Mouse (Mus musculus): Measurements from ENCODE around the gene Alb. TPM values are rescaled to one million over a fixed set of nuclear protein-coding genes. Genes with fewer than 3 reads are reported as not detected.

Alb gene
- polyA plus RNA-seq, 1 experiment from 2014 or later: not detected

- in situ Hi-C loops (cut with MboI; ENCODE audit: low pct_unique_long_range_greater_than_20kb): no loop called here
- DNase-seq (ENCODE audit: low read depth, low spot score) (no peak), ATAC-seq (no peak)
- ChIA-PET POLR2A (no interaction called here), CTCF (interaction anchor here (1.3 kb wide), 2 partner anchors 10 to 12 kb away, joined by 3 read pairs; no protein-coding TSS in a partner anchor)
- peaks cover 10% of the 10 kb centered on the region for H3K27me3 ChIP-seq
- no peak for TF ChIP-seq CTCF (IDR thresholded peaks at IDR 0.05)
Measured at GRCm38 (mm10) chr5:90512288-90512955, 51.7 kb downstream of the Alb start.

- in situ Hi-C loops (cut with MboI; ENCODE audit: low pct_unique_long_range_greater_than_20kb): no loop called here
- ATAC-seq (no peak), DNase-seq (ENCODE audit: low read depth, low spot score) (no peak)
- CTCF ChIA-PET: interaction anchor here (1.4 to 2.2 kb wide), 3 partner anchors 10 to 15 kb away, joined by 3 to 9 read pairs (median 6); no protein-coding TSS in a partner anchor
- H3K27me3 ChIP-seq: peaks cover 5% of the 10 kb centered on the region
- TF ChIP-seq CTCF (IDR thresholded peaks at IDR 0.05): no peak
- POLR2A ChIA-PET: no interaction called here
Measured at GRCm38 (mm10) chr5:90515561-90515960, 54.9 kb downstream of the Alb start.

- peaks cover under 1% of the 10 kb centered on the region for H3K27me3 ChIP-seq
- ChIA-PET POLR2A (no interaction called here), CTCF (interaction anchor here (1.0 to 1.4 kb wide), 2 partner anchors 18 to 84 kb away, joined by 3 to 4 read pairs; no protein-coding TSS in a partner anchor)
- ATAC-seq (no peak), DNase-seq (ENCODE audit: low read depth, low spot score) (no peak)
- no peak for TF ChIP-seq CTCF (IDR thresholded peaks at IDR 0.05)
- in situ Hi-C loops (cut with MboI; ENCODE audit: low pct_unique_long_range_greater_than_20kb): no loop called here
Measured at GRCm38 (mm10) chr5:90518356-90519100, 57.8 kb downstream of the Alb start, which contains the start of gene Afm. Afm (plus strand) TSS chr5:90518932.

Other genes starting within 250 kb of the Alb start
- gene Cox18, start 236.9 kb upstream of the Alb start, polyA plus RNA-seq (2021): 31.4 TPM
- 79.5 TPM for gene Ankrd17, start 94.3 kb upstream of the Alb start, polyA plus RNA-seq (2021)
- gene Gm9958, start 93.7 kb upstream of the Alb start, polyA plus RNA-seq (2021): 1.8 TPM
- gene Afp, start 29.8 kb downstream of the Alb start, polyA plus RNA-seq (2021): not detected
- gene Afm, start 58.0 kb downstream of the Alb start, polyA plus RNA-seq (2021): 0.14 TPM
- 0.06 TPM for gene 5830473C10Rik, start 100.2 kb downstream of the Alb start, polyA plus RNA-seq (2021)
- gene Rassf6, start 179.8 kb downstream of the Alb start, polyA plus RNA-seq (2021): 3.9 TPM